Mouse (Mus musculus) liver, embryonic 14.5 days (tissue): Measurements from ENCODE around the gene Adrb1.

ENCODE experiments used
- CTCF ChIP-seq: IDR thresholded peaks from 2 replicates; pipeline ENCODE4 v1.5.1; 2016; ENCODE audit warnings: antibody characterized with exemption, low read depth, control low read depth
- EP300 ChIP-seq: IDR thresholded peaks from 2 replicates; pipeline ENCODE4 v1.6.1; 2016; ENCODE audit warnings: antibody characterized with exemption, low read depth

DNA sequence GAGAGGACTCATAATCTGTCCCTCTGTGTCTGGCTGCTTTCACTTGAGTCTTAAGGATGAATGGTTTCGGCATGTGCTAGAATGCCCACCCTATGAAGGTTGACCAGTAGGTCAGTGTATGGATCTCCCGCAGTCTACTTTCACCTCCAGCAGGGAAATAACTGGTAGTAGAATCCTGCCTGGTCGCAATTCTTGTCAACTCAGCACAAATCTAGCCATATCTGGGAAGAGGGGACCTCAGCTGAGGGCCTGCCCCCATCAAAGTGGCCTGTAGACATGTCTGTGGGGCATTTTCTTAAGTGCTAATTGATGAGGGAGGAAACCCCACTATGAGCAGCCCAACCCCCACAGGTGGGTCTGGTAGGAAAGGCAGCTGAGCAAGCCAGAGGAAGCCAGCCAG, 30.9 kb upstream of the Adrb1 start:
- TF ChIP-seq CTCF: no peak
- no peak for TF ChIP-seq EP300
